Mouse (Mus musculus): ENCODE data around the gene Fam160b1.

DNA sequence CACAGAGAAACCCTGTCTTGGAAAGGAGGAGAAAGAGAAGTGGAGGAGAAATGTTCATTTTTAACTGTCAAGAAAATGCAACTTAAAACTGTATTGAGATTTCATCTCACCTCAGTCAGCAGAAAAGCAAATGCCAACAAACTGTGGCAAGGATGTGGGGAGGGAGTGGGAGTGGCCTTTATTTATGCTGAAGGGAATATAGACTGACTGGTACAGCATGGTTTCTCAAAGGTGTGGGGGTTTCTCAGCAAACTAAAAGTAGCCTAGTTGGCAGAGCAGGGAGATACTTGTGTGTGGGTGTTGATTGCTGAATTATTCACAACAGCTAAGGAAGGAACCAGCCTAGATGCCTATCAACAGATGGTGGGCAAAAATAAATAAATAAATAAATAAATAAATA lies 32.8 kb upstream of the Fam160b1 start:
- TF ChIP-seq CTCF (IDR thresholded peaks at IDR 0.05; ENCODE audit: low read depth, low read length): no peak
- TF ChIP-seq GATA1 (IDR thresholded peaks at IDR 0.05; ENCODE audit: borderline replicate concordance, low read length): no peak
- TF ChIP-seq TAL1 (conservative IDR thresholded peaks at IDR 0.05; ENCODE audit: low read depth, low read length): no peak
- TF ChIP-seq POLR2AphosphoS5 (IDR thresholded peaks at IDR 0.05; ENCODE audit: insufficient replicate concordance, low read depth, low read length): no peak

Measured in G1E (cell line).